9 mouse cellular contexts compared by ENCODE assay signal in the genomic region with DNA sequence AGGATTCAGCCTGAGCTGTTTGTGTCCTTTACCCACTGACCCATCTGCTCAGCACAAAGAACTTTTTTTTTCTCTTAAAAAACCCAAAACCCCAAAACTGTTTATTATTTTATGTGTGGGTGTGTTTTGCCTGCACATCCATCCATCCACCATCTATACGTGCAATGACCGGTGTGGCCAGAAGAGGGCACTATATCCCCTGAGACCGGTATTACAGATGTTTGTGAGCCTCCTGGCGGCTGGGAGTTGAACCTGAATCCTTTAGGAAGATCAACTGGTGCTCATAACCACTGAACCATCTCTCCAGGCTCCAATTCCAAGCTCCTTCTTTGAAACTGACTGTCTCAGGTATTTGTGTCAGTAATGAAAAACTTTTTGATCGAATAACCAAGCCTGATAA. TPM values are rescaled to one million over a fixed set of nuclear protein-coding genes. Genes with fewer than 3 reads are reported as not detected.
DNase-seq lines count a peak whose midpoint lies in the region; ATAC-seq lines count a peak whose summit lies in the region.
"Had no signal": no experiment of that assay in that cellular context is flagged by ENCODE, and none has a peak within 500 bp of the region (broad histone marks: within the 10 kb centered on the region; RNA-seq: fewer than 3 reads in every experiment).

No protein-coding gene starts in this region.

- no peaks in the 10 kb centered on the region for H3K9me3 ChIP-seq in kidney, embryonic 16.5 days (ENCODE audit: low read length)
- 0 out of 2 replicates have a peak, but pooled peaks cover 5% of the 10 kb centered on the region for H3K9me3 ChIP-seq in intestine, embryonic 16.5 days (ENCODE audit: control insufficient read depth, low read length)

- no peak overlapping the region for H3K4me2 ChIP-seq in kidney, embryonic 16.5 days (replicated peaks; ENCODE audit: low read depth, low read length)
- no peak overlapping the region for H3K4me2 ChIP-seq in intestine, embryonic 16.5 days (ENCODE audit: low read depth, low read length)

- peak; percentile 71 for DNase-seq in kidney, adult 11 months
- DNase-seq in adrenal gland, adult 8-10 months = peak; percentile 60
- peak; percentile 83 for DNase-seq in liver
- DNase-seq in ovary, adult 18-20 months (ENCODE audit: low spot score) = peak; percentile 38
- DNase-seq in thymus, postnatal 10 days (ENCODE audit: low spot score in 2 of 2) = peak; percentile 74 to 88

- no peak for ATAC-seq in kidney, embryonic 16.5 days (ENCODE audit: low FRiP score, low TSS enrichment)
- peak; percentile 70; the same call in 1 of the 2 replicates for ATAC-seq in frontal cortex, adult (ENCODE audit: low TSS enrichment)
- peak; percentile 45; the same call in 1 of the 2 replicates for ATAC-seq in intestine, embryonic 16.5 days

- H3K27ac ChIP-seq in kidney, embryonic 16.5 days (ENCODE audit: low read length) = no peak overlapping the region
- H3K27ac ChIP-seq in intestine, embryonic 16.5 days (ENCODE audit: low read length) = no peak overlapping the region

- no peak overlapping the region for H3K4me3 ChIP-seq in kidney, embryonic 16.5 days (ENCODE audit: low read length)
- H3K4me3 ChIP-seq in intestine, embryonic 16.5 days (ENCODE audit: low read length) = no peak overlapping the region
- H3K4me3 ChIP-seq: erythroblast, embryonic 14.5 days had no signal

- no peak overlapping the region for H3K9ac ChIP-seq in kidney, embryonic 16.5 days (replicated peaks; ENCODE audit: low read length)
- H3K9ac ChIP-seq in intestine, embryonic 16.5 days (ENCODE audit: low read depth, low read length) = no peak overlapping the region

- 20% methylated on average over 5 of the region's 5 CpGs for WGBS in kidney, embryonic 16.5 days
- WGBS in intestine, embryonic 16.5 days = 25% methylated on average over 5 of the region's 5 CpGs

- H3K27me3 ChIP-seq in kidney, embryonic 16.5 days (ENCODE audit: insufficient read depth, low read length) = no peaks in the 10 kb centered on the region
- no peaks in the 10 kb centered on the region for H3K27me3 ChIP-seq in intestine, embryonic 16.5 days (replicated peaks; ENCODE audit: control insufficient read depth, insufficient read depth, low read length)

- H3K36me3 ChIP-seq in kidney, embryonic 16.5 days (ENCODE audit: insufficient read depth, low read length) = no peaks in the 10 kb centered on the region
- H3K36me3 ChIP-seq in intestine, embryonic 16.5 days (ENCODE audit: control insufficient read depth, insufficient read depth, low read length) = no peaks in the 10 kb centered on the region

- H3K4me1 ChIP-seq in kidney, embryonic 16.5 days (ENCODE audit: insufficient read depth, low read length) = no peaks in the 10 kb centered on the region
- peaks cover 3% of the 10 kb centered on the region; the same call in 1 of the 2 replicates for H3K4me1 ChIP-seq in intestine, embryonic 16.5 days (ENCODE audit: control insufficient read depth, insufficient read depth, low read length)

RNA-seq across cellular contexts. Expression of a gene that starts 48.0 kb away (rescaled TPM):
- 12.0 and 12.5 TPM in 2 replicates for polyA plus RNA-seq in kidney, embryonic 16.5 days (2015; fragmentation: Nextera tagmentation; extraction: Ambion mirVana)
- total RNA-seq in adrenal gland, adult 8-10 months (2022) = 10 to 100 TPM; 17.6 to 32.1 (median 19.1) TPM
- 16.6 and 18.2 TPM in 2 replicates for polyA plus RNA-seq in intestine, embryonic 16.5 days (2015; fragmentation: Nextera tagmentation; extraction: Ambion mirVana)
